Mouse (Mus musculus) stomach, embryonic 15.5 days (tissue): Measurements from ENCODE around the gene Mllt1. TPM values are rescaled to one million over a fixed set of nuclear protein-coding genes. Genes with fewer than 3 reads are reported as not detected.

Source experiments
- ATAC-seq: fragments of 200-750 bp; cut with Nextera tagmentation; 2 replicates; pipeline ENCODE4 v1.8.0; 2017; ENCODE audit warnings: low read depth, moderate number of reproducible peaks, moderate TSS enrichment; ENCODE audit not compliant: insufficient read depth, low FRiP score
- H3K27ac ChIP-seq: fragments of 300-500 bp; sonication (generic); 2 replicates; pipeline ENCODE4 v1.5.1; 2015; ENCODE audit warnings: mild to moderate bottlenecking, inconsistent platforms
- H3K27me3 ChIP-seq: fragments of 300-500 bp; sonication (generic); replicated peaks from 2 replicates; pipeline ENCODE4 v1.6.1; 2015; ENCODE audit warnings: inconsistent platforms
- H3K36me3 ChIP-seq: fragments of 300-500 bp; sonication (generic); 2 replicates; pipeline ENCODE4 v1.6.1; 2015; ENCODE audit warnings: inconsistent platforms
- H3K4me1 ChIP-seq: fragments of 300-500 bp; sonication (generic); 2 replicates; pipeline ENCODE4 v1.6.1; 2015; ENCODE audit warnings: inconsistent platforms
- H3K4me2 ChIP-seq: fragments of 300-500 bp; sonication (generic); 2 replicates; pipeline ENCODE4 v1.6.1; 2015; ENCODE audit warnings: mild to moderate bottlenecking, inconsistent platforms
- H3K4me3 ChIP-seq: fragments of 300-500 bp; sonication (generic); replicated peaks from 2 replicates; pipeline ENCODE4 v1.5.1; 2015; ENCODE audit warnings: inconsistent platforms
- H3K9ac ChIP-seq: fragments of 300-500 bp; sonication (generic); 2 replicates; pipeline ENCODE4 v1.6.1; 2015; ENCODE audit warnings: inconsistent platforms
- H3K9me3 ChIP-seq: fragments of 300-500 bp; sonication (generic); 2 replicates; pipeline ENCODE4 v1.6.1; 2016; ENCODE audit warnings: inconsistent platforms
- WGBS: fragments of 180-500 bp; shearing (Covaris S2); methylation state at CpG from one replicate; pipeline ENCODE4 v1.1.7; 2015; 5-methylcytosine and 5-hydroxymethylcytosine counted together
- polyA plus RNA-seq: library from polyadenylated mRNA; unstranded; fragments of >200 nt; fragmentation: Nextera tagmentation; extraction: Ambion mirVana; gene quantifications from 2 replicates; pipeline ENCODE4 v1.2.1, GENCODE M21; 2015

The Mllt1 gene
- polyA plus RNA-seq, 1 experiment from 2014 or later, result 39.8 TPM

- no peak overlapping the region for H3K4me2 ChIP-seq
- H3K27ac ChIP-seq, result no peak overlapping the region
- ATAC-seq, result peak; percentile 61
- H3K36me3 ChIP-seq, result peaks cover 70% of the 10 kb centered on the region
- no peak overlapping the region for H3K9ac ChIP-seq
- no peaks in the 10 kb centered on the region for H3K4me1 ChIP-seq
- 84% methylated on average over 7 of the region's 7 CpGs for WGBS
- H3K9me3 ChIP-seq, result no peaks in the 10 kb centered on the region
- no peak overlapping the region for H3K4me3 ChIP-seq
- H3K27me3 ChIP-seq, result no peaks in the 10 kb centered on the region
Observed at GRCm38 (mm10) chr17:56897630-56898195, 37.5 kb downstream of the Mllt1 start.

GRCm38 (mm10) chr17:56896513-56897129 is 38.6 kb downstream of the Mllt1 start:
- Histone ChIP-seq H3K36me3 (peaks cover 70% of the 10 kb centered on the region), H3K4me2 (no peak overlapping the region), H3K4me1 (no peaks in the 10 kb centered on the region), H3K4me3 (no peak overlapping the region), H3K9ac (no peak overlapping the region), H3K9me3 (no peaks in the 10 kb centered on the region), H3K27me3 (no peaks in the 10 kb centered on the region), H3K27ac (no peak overlapping the region)
- ATAC-seq, result no peak
- WGBS, result 86% methylated on average over 6 of the region's 6 CpGs

- Histone ChIP-seq H3K27ac (no peak overlapping the region), H3K4me2 (no peak overlapping the region), H3K4me1 (no peaks in the 10 kb centered on the region), H3K4me3 (no peak overlapping the region), H3K27me3 (no peaks in the 10 kb centered on the region), H3K9me3 (no peaks in the 10 kb centered on the region), H3K36me3 (peaks cover 65% of the 10 kb centered on the region), H3K9ac (no peak overlapping the region)
- ATAC-seq, result no peak
- WGBS, result 89% methylated on average over 9 of the region's 9 CpGs
Observed at GRCm38 (mm10) chr17:56895368-56895918, 39.8 kb downstream of the Mllt1 start.

DNA sequence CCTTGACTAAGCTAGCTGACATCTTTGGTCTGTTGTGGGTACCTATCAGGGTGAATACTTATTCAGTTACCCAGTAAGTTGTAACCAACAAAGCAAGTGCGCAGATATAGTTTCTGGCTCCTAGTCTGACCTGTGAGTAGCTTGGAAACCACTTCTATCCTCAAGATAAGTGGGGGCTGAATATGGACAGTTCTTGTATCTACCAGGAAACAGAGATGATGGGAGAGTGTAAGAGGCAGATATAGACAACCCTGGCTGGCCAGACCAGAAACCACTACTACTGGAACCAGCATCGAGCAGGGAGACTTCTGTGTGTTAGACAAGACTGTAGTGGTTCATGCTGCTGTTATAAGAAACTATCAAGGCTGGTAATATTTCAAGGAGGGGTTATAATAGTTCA is 45.2 kb downstream of the Mllt1 start:
- Histone ChIP-seq H3K9me3 (no peaks in the 10 kb centered on the region), H3K27me3 (no peaks in the 10 kb centered on the region), H3K27ac (no peak overlapping the region), H3K36me3 (peaks cover 45% of the 10 kb centered on the region), H3K4me1 (no peaks in the 10 kb centered on the region), H3K9ac (no peak overlapping the region), H3K4me2 (no peak overlapping the region), H3K4me3 (no peak overlapping the region)
- no peak for ATAC-seq
- 92% methylated on average over 2 of the region's 2 CpGs for WGBS

DNA sequence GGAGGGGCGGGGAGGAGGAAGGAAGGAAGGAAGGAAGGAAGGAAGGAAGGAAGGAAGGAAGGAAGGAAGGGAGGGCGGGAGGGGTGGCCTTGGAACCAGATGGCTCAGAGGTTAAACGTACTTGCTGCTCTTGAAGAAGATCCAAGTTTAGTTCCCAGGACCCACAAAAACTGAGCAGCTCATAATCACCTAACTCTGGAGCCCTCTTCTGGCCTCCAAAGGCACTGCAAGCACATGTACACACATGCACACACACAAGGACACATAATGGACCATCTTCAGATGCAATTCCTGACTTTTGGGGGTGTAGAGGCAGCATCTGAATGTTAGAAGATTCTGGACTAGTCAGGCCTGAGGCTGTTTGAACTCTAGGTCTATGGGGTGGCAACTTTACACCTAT is 47.2 kb downstream of the Mllt1 start:
- no peak for ATAC-seq
- WGBS, result 91% methylated on average over 2 of the region's 3 CpGs
- Histone ChIP-seq H3K36me3 (peaks cover 28% of the 10 kb centered on the region), H3K27me3 (no peaks in the 10 kb centered on the region), H3K4me3 (no peak overlapping the region), H3K27ac (no peak overlapping the region), H3K4me2 (no peak overlapping the region), H3K4me1 (peaks cover 3% of the 10 kb centered on the region; the same call in 1 of the 2 replicates), H3K9me3 (no peaks in the 10 kb centered on the region), H3K9ac (no peak overlapping the region)

- Histone ChIP-seq H3K9me3 (no peaks in the 10 kb centered on the region), H3K27me3 (no peaks in the 10 kb centered on the region), H3K4me2 (no peak overlapping the region), H3K4me3 (no peak overlapping the region), H3K4me1 (peaks cover 3% of the 10 kb centered on the region; the same call in 1 of the 2 replicates), H3K36me3 (peaks cover 8% of the 10 kb centered on the region; the same call in 1 of the 2 replicates), H3K27ac (no peak overlapping the region), H3K9ac (no peak overlapping the region)
- no peak for ATAC-seq
- WGBS, result 88% methylated on average over 17 of the region's 17 CpGs
Observed at GRCm38 (mm10) chr17:56884809-56885208, 50.4 kb downstream of the Mllt1 start.

DNA sequence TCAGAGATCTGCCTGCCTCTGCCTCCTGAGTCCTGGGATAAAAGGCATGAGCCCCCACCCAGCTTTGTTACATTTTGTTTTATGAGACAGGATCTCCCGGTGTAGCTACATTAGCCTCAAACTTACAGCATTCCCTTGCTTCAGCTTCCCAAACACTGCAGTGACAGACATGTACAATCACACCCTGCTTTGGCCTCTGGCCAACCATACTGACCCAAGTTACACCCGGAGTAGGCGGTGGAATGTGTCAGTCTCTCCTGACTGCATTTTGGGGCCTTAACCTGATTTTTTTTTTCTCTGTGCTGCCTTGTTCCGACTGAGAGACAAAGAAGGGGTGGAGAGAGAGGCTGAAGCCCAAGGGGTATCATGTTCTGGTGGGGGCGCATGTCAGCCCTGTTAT is 50.9 kb downstream of the Mllt1 start:
- Histone ChIP-seq H3K4me1 (peaks cover 3% of the 10 kb centered on the region; the same call in 1 of the 2 replicates), H3K4me3 (no peak overlapping the region), H3K27ac (no peak overlapping the region), H3K9ac (no peak overlapping the region), H3K4me2 (no peak overlapping the region), H3K36me3 (peaks cover 7% of the 10 kb centered on the region; the same call in 1 of the 2 replicates), H3K27me3 (no peaks in the 10 kb centered on the region), H3K9me3 (no peaks in the 10 kb centered on the region)
- WGBS, result 64% methylated on average over 5 of the region's 5 CpGs
- no peak for ATAC-seq

DNA sequence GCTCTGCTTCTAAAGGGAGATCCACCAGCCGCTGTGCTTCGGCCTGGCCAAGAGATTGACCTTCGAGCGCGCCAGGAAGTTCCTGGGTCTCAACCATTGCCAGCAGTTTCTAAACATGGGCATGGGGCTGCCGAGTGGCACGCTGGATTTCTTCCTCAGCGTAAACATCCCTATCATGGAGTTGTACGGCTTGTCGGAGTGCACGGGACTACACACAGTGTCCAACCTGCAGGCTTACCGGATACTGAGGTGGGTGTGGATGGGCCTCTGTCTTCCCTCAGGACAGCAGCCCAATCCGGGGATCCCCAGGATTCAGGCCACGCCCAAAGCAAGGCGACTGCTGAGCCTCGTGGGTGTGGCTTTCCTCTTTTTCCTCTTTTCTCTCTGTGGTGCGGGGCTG is 51.6 kb downstream of the Mllt1 start:
- Histone ChIP-seq H3K36me3 (no peaks in the 10 kb centered on the region), H3K9ac (no peak overlapping the region), H3K4me2 (peak overlapping the region; percentile 39), H3K4me3 (peak overlapping the region; percentile 17; the same call in 1 of the 2 replicates), H3K4me1 (peaks cover 3% of the 10 kb centered on the region; the same call in 1 of the 2 replicates), H3K27ac (no peak overlapping the region), H3K27me3 (no peaks in the 10 kb centered on the region), H3K9me3 (no peaks in the 10 kb centered on the region)
- WGBS, result 29% methylated on average over 17 of the region's 17 CpGs
- ATAC-seq, result 0 out of 2 replicates have a peak, but pooled peaks have one; percentile 36

GRCm38 (mm10) chr17:56877426-56877825 is 57.8 kb downstream of the Mllt1 start:
- WGBS, result 85% methylated on average over 19 of the region's 19 CpGs

DNA sequence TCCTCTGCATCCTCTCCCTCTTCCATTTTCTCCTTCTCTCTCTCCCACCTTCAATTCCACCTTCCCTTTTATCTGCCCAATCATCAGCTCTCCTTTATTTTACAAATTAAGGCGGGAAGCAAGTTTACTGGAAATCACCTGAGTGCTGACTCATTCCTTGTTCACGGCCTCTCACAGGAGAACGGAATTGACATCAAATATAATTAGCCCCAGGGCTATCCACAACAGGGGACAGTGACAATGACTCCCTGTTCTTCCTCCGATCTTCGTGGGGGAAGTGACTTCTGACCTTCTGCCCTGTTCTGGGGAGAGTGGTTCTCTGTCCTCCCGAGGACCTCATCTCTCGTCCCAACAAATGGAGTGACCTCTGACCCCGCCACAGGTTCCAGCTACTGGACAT is 58.2 kb downstream of the Mllt1 start:
- no peak overlapping the region for H3K4me3 ChIP-seq
- 58% methylated on average over 8 of the region's 8 CpGs for WGBS
- H3K9me3 ChIP-seq, result no peaks in the 10 kb centered on the region
- ATAC-seq, result no peak
- H3K4me1 ChIP-seq, result no peaks in the 10 kb centered on the region
- H3K9ac ChIP-seq, result no peak overlapping the region
- no peaks in the 10 kb centered on the region for H3K36me3 ChIP-seq
- H3K4me2 ChIP-seq, result no peak overlapping the region
- no peak overlapping the region for H3K27ac ChIP-seq
- H3K27me3 ChIP-seq, result no peaks in the 10 kb centered on the region

More at GRCm38 (mm10) chr17:56877426-56877825, 57.8 kb downstream of the Mllt1 start:
- Histone ChIP-seq H3K36me3 (no peaks in the 10 kb centered on the region), H3K4me2 (no peak overlapping the region), H3K4me3 (no peak overlapping the region), H3K27me3 (no peaks in the 10 kb centered on the region), H3K9me3 (no peaks in the 10 kb centered on the region), H3K4me1 (no peaks in the 10 kb centered on the region), H3K27ac (no peak overlapping the region), H3K9ac (no peak overlapping the region)
- ATAC-seq, result no peak

DNA sequence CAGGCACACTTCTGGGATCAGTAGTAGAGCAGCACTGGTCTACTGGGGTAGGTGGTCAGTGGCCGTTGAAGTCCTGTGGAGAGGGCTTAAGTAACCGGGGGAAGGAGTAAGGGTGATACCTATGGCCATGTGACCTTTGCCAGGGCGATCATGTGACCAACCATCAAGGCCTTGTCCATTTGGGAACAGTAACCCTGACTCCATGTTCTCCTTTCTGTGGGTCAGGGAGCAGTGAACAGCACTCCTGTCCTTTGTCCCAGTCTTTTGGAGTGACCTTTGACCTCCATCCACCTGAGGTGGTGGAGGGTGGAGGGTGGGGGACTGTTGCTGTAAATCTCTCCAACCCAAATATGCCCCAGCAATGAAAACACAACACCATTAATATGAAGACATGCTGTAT is 58.8 kb downstream of the Mllt1 start:
- Histone ChIP-seq H3K9me3 (no peaks in the 10 kb centered on the region), H3K4me1 (no peaks in the 10 kb centered on the region), H3K4me2 (no peak overlapping the region), H3K36me3 (no peaks in the 10 kb centered on the region), H3K4me3 (no peak overlapping the region), H3K27ac (no peak overlapping the region), H3K27me3 (no peaks in the 10 kb centered on the region), H3K9ac (no peak overlapping the region)
- 78% methylated on average over 3 of the region's 3 CpGs for WGBS
- no peak for ATAC-seq

- Histone ChIP-seq H3K9ac (no peak within 1 kb of the TSS), H3K27me3 (no peaks in the 10 kb centered on the region), H3K4me2 (no peak within 1 kb of the TSS), H3K4me1 (no peaks in the 10 kb centered on the region), H3K9me3 (no peaks in the 10 kb centered on the region), H3K4me3 (no peak within 1 kb of the TSS), H3K36me3 (no peaks in the 10 kb centered on the region), H3K27ac (no peak within 1 kb of the TSS)
- 75% methylated on average over 12 of the region's 12 CpGs for WGBS
- no peak for ATAC-seq
Observed at GRCm38 (mm10) chr17:56874936-56875651, 60.1 kb downstream of the Mllt1 start, which contains the start of gene 1700061G19Rik. Gene 1700061G19Rik, plus strand, starts transcription at chr17:56875477.
